Mouse (Mus musculus): ENCODE measurements around the gene Sall4.

DNA sequence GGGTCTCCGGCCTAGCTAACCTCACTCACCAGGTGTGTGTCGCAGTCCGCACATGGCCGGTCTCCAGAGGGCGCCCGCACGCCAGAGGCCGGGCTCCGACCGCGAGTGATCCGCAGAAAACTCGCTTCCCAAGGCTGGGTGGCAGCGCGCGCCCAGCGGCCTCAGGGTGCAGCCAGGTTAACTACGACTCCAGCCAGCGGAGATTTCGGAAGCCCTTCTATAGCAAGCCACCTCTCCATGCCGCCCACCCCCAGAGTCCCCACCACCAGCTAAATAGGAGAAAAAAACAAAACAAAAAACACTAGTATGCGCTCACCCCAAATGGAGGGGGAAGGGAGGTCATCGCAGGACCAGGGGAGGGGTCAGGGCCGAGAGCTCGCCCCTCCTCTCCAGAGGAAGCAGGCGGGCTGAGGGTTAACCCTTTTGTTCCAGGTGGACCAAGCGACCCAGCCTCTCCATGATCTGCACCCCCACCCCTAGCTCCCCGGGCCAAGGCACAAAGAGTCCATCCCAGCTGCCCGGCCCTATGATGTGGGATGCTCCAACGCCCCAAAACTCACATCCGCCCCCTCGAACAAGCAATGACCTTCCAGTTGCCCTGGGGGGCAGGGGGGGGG is 2.6 kb downstream of the Sall4 start:
- TF ChIP-seq CTCF (IDR thresholded peaks at IDR 0.05; ENCODE audit: borderline replicate concordance, insufficient read depth, low read length) (peak; percentile 56), POLR2A (IDR thresholded peaks at IDR 0.05; ENCODE audit: low read depth, low read length) (no peak)

All from embryonic fibroblast, embryonic 13.5 days (primary cell).